Mouse (Mus musculus): Measurements from ENCODE around the gene Btg1. TPM values are rescaled to one million over a fixed set of nuclear protein-coding genes. Genes with fewer than 3 reads are reported as not detected.

Gene Btg1
- polyA plus RNA-seq, 1 experiment = 130 TPM

- Histone ChIP-seq H3K27ac (ENCODE audit: control insufficient read depth, insufficient read depth, low read depth, low read length) (no peak overlapping the region), H3K27me3 (ENCODE audit: control insufficient read depth, insufficient read depth, low read length) (no peaks in the 10 kb centered on the region), H3K4me3 (ENCODE audit: control insufficient read depth, low read depth, low read length) (no peak overlapping the region), H3K4me1 (ENCODE audit: control insufficient read depth, insufficient read depth, low read length) (no peaks in the 10 kb centered on the region), H3K36me3 (ENCODE audit: control insufficient read depth, insufficient read depth, low read length) (no peaks in the 10 kb centered on the region)
- no peak for TF ChIP-seq CTCF (IDR thresholded peaks at IDR 0.05; ENCODE audit: control insufficient read depth, insufficient read depth, insufficient replicate concordance, low read depth, low read length)
- TF ChIP-seq POLR2A (IDR thresholded peaks at IDR 0.05; ENCODE audit: control insufficient read depth, low read depth, low read length) = no peak
Observed at GRCm38 (mm10) chr10:96609356-96610345, 7.2 kb upstream of the Btg1 start.

- Histone ChIP-seq H3K4me1 (ENCODE audit: control insufficient read depth, insufficient read depth, low read length) (peaks cover 6% of the 10 kb centered on the region), H3K27me3 (ENCODE audit: control insufficient read depth, insufficient read depth, low read length) (no peaks in the 10 kb centered on the region), H3K27ac (ENCODE audit: control insufficient read depth, insufficient read depth, low read depth, low read length) (peak overlapping the region; percentile 93), H3K4me3 (ENCODE audit: control insufficient read depth, low read depth, low read length) (peak overlapping the region; percentile 94), H3K36me3 (ENCODE audit: control insufficient read depth, insufficient read depth, low read length) (peaks cover 2% of the 10 kb centered on the region)
- no peak for TF ChIP-seq CTCF (IDR thresholded peaks at IDR 0.05; ENCODE audit: control insufficient read depth, insufficient read depth, insufficient replicate concordance, low read depth, low read length)
- TF ChIP-seq POLR2A (IDR thresholded peaks at IDR 0.05; ENCODE audit: control insufficient read depth, low read depth, low read length) = no peak
Observed at GRCm38 (mm10) chr10:96616001-96616708, 651 bp upstream of the Btg1 start.

DNA sequence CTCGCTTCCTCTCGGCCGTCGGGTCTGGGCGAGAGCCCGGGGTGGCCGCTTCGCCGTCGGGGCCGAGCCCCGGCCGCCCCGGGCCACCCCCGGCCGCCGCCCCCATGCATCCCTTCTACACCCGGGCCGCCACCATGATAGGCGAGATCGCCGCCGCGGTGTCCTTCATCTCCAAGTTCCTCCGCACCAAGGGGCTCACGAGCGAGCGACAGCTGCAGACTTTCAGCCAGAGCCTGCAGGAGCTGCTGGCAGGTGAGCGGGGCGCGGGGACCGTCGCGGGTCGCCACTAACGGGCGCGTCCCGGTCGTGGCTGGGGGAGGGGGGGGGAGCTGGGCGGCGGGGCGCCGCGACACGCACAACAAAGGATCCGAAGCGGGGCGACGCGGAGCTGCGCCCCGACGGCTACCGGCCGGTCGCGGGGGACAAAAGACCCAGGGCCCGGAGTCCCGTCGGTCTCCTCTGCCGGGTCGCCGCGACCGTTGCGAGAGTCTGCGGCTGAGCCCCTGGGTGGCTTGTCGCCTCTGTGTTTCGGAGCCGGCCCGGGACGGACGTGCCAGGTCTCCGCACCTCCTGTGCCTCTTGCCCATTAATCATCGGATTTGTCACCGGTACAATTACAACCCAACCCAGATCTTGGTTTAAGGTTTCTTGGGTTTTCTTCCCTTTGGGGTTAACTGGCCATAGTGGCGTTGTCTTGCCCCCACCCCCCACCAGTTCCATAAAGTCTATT is 580 bp downstream of the Btg1 start:
- Histone ChIP-seq H3K27ac (ENCODE audit: control insufficient read depth, insufficient read depth, low read depth, low read length) (peak overlapping the region; percentile 94), H3K4me1 (ENCODE audit: control insufficient read depth, insufficient read depth, low read length) (peaks cover 6% of the 10 kb centered on the region), H3K36me3 (ENCODE audit: control insufficient read depth, insufficient read depth, low read length) (peaks cover 2% of the 10 kb centered on the region), H3K4me3 (ENCODE audit: control insufficient read depth, low read depth, low read length) (peak overlapping the region; percentile 94), H3K27me3 (ENCODE audit: control insufficient read depth, insufficient read depth, low read length) (no peaks in the 10 kb centered on the region)
- no peak for TF ChIP-seq POLR2A (IDR thresholded peaks at IDR 0.05; ENCODE audit: control insufficient read depth, low read depth, low read length)
- no peak for TF ChIP-seq CTCF (IDR thresholded peaks at IDR 0.05; ENCODE audit: control insufficient read depth, insufficient read depth, insufficient replicate concordance, low read depth, low read length)

DNA sequence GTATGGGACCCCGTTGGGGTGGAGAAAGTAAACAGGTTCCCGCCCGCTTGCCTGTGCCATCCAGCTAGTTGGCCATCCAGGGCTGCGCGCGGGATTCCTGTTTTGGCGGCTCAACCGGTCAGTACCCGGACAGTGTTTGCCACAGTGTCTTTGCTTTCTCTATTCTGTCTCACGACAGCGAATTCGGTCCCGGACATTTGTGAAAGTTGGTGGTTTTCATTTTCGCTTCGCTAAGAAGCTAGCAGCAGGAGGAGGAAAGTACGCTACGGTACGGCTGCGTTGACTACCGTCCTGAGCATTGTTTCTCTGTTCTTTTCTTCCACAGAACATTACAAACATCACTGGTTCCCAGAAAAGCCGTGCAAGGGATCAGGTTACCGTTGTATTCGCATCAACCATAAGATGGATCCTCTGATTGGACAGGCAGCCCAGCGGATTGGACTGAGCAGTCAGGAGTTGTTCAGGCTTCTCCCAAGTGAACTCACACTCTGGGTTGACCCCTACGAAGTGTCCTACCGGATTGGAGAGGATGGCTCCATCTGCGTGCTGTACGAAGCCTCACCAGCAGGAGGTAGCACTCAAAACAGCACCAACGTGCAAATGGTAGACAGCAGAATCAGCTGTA is 1.3 kb downstream of the Btg1 start:
- TF ChIP-seq POLR2A (IDR thresholded peaks at IDR 0.05; ENCODE audit: control insufficient read depth, low read depth, low read length) = no peak
- no peak; the same call in 1 of the 2 replicates for TF ChIP-seq CTCF (IDR thresholded peaks at IDR 0.05; ENCODE audit: control insufficient read depth, insufficient read depth, insufficient replicate concordance, low read depth, low read length)
- Histone ChIP-seq H3K27ac (ENCODE audit: control insufficient read depth, insufficient read depth, low read depth, low read length) (peak overlapping the region; percentile 94), H3K27me3 (ENCODE audit: control insufficient read depth, insufficient read depth, low read length) (no peaks in the 10 kb centered on the region), H3K4me3 (ENCODE audit: control insufficient read depth, low read depth, low read length) (peak overlapping the region; percentile 94), H3K36me3 (ENCODE audit: control insufficient read depth, insufficient read depth, low read length) (peaks cover 2% of the 10 kb centered on the region), H3K4me1 (ENCODE audit: control insufficient read depth, insufficient read depth, low read length) (peaks cover 6% of the 10 kb centered on the region)

- Histone ChIP-seq H3K4me3 (ENCODE audit: control insufficient read depth, low read depth, low read length) (peak overlapping the region; percentile 81), H3K4me1 (ENCODE audit: control insufficient read depth, insufficient read depth, low read length) (peaks cover 6% of the 10 kb centered on the region), H3K27ac (ENCODE audit: control insufficient read depth, insufficient read depth, low read depth, low read length) (peak overlapping the region; percentile 91), H3K36me3 (ENCODE audit: control insufficient read depth, insufficient read depth, low read length) (peaks cover 2% of the 10 kb centered on the region), H3K27me3 (ENCODE audit: control insufficient read depth, insufficient read depth, low read length) (no peaks in the 10 kb centered on the region)
- TF ChIP-seq POLR2A (IDR thresholded peaks at IDR 0.05; ENCODE audit: control insufficient read depth, low read depth, low read length) (no peak), CTCF (IDR thresholded peaks at IDR 0.05; ENCODE audit: control insufficient read depth, insufficient read depth, insufficient replicate concordance, low read depth, low read length) (no peak)
Observed at GRCm38 (mm10) chr10:96619951-96620889, 3.4 kb downstream of the Btg1 start.

GRCm38 (mm10) chr10:96620890-96621271 is 4.1 kb downstream of the Btg1 start:
- peak overlapping the region; percentile 77 for H3K4me3 ChIP-seq (ENCODE audit: control insufficient read depth, low read depth, low read length)
- peak overlapping the region; percentile 91 for H3K27ac ChIP-seq (ENCODE audit: control insufficient read depth, insufficient read depth, low read depth, low read length)
- no peaks in the 10 kb centered on the region for H3K27me3 ChIP-seq (ENCODE audit: control insufficient read depth, insufficient read depth, low read length)
- TF ChIP-seq CTCF (IDR thresholded peaks at IDR 0.05; ENCODE audit: control insufficient read depth, insufficient read depth, insufficient replicate concordance, low read depth, low read length) (no peak), POLR2A (IDR thresholded peaks at IDR 0.05; ENCODE audit: control insufficient read depth, low read depth, low read length) (no peak)
- peaks cover 2% of the 10 kb centered on the region for H3K36me3 ChIP-seq (ENCODE audit: control insufficient read depth, insufficient read depth, low read length)
- peaks cover 6% of the 10 kb centered on the region for H3K4me1 ChIP-seq (ENCODE audit: control insufficient read depth, insufficient read depth, low read length)
